Mouse (Mus musculus) kidney, postnatal 14 days (tissue): Measurements from ENCODE around the gene Copa.

Source experiments
- DNase-seq: peaks from one replicate; pipeline ENCODE4 v3.0.0; 2022; ENCODE audit warnings: mixed read lengths

Copa gene

GRCm38 (mm10) chr1:172143570-172143969, 61.2 kb downstream of the Copa start:
- DNase-seq: peak; percentile 78

DNA sequence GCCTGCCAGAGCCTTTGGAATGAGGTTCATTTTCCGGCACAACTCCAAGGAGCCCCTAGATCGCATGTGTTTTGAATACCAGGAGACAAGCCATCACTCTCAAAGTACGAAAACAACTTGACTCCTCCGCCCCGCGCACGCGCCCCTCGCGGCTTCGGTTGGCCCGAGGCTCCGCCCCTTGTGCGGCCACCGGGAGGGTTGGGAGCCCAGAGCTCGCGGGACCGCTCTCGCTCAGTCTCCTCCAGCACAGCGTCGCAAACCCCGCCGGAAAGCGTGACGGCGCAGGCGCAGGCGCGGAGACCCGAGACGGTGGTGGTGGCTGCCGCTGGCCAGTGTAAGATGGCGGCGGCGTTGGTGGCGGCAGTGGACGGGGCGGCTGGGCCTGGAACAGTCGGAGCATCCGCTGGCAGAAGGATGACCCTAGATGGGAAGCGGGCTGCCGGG, 65.5 kb downstream of the Copa start, which contains the start of gene Dcaf8:
TSS of gene Dcaf8 (plus strand) at position 250 of the 444 bp plus-strand sequence.
- DNase-seq: peak; percentile 99

- peak; percentile 61 for DNase-seq
Measured at GRCm38 (mm10) chr1:172148279-172148954, 66.1 kb downstream of the Copa start.

DNA sequence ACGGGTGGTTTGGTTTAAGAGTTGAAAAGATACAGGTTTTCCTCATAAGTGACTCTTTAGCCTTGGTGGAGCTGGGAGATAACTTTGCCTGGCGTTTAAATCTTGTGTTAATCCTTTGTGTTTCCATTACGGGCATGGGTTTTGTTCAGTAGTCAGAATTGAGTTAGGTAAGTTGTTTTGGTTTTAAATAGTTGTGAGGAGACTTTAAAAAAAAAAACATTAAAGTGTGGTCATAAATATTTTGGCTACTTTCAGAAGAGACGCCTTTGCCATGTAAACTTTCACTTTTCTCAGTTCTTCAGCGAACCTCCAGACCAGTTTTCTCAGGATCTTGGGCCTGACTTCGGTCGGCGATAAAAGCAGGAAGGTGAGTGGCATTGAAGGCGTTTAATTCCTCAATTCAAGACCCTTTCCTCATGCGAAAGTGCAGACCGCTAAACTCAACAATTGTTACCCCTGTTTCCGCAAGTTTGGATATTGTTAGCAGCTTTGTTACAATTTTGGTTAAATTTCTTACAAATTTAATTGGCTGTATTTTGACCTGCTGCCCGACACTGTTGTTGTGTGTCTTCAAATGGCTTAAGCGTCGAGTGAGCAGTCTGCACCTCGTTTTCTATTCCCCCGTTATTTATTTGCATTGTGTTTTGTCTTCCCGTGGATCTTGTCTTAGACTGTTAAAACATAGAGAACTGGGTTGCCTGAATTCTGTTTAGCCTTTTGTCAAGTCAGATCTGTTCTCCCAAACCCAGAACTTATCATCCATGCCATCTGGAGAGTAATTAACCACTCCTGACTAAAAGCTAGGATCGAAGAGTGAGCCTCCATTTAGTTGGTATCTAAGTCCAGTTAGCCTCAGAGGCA, 66.9 kb downstream of the Copa start:
- DNase-seq: no peak

GRCm38 (mm10) chr1:172154536-172154935, 72.2 kb downstream of the Copa start:
- DNase-seq: no peak

DNA sequence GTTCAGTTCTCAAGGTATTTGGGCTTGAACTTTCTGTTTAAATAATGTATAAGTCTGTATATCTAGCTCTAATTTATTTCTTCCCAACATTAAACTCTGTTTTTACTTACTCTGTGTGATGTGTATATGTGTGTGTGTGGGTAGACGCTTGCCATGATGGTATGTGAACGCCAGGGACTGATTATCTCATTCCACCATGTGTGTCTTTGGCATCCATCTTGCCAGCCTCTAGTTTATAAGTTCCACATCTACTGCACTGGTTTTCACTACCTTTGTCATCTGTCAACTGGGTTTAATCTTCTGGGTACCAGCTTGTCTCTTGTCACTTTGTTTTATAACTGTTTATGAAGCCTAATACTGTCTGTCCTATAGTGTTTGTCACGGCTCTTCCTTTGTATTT, 73.2 kb downstream of the Copa start:
- DNase-seq: no peak

- DNase-seq: no peak
Measured at GRCm38 (mm10) chr1:172159970-172160369, 77.6 kb downstream of the Copa start.

DNA sequence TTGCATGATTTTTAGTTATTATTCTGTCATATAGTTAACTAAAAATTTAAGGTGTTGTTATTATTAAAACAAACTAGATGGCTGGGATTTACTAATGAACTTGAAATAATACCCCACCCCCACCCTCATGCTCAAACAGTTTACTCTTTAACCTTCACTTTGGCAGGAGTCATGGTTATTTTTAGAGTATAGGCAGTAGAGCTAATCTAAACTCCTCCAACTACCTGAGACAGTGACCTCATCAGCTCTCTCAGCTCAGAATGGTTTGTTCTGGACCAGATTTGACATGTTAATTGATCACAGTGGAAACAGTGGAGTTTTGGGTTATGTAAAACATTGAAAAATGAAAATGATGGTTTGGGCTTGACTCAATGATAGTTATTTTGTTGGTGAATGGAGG, 78.2 kb downstream of the Copa start:
- no peak for DNase-seq

GRCm38 (mm10) chr1:172162009-172162408, 79.7 kb downstream of the Copa start:
- peak; percentile 52 for DNase-seq

GRCm38 (mm10) chr1:172162959-172163358, 80.6 kb downstream of the Copa start:
- peak; percentile 51 for DNase-seq

GRCm38 (mm10) chr1:172167911-172168310, 85.6 kb downstream of the Copa start:
- peak; percentile 56 for DNase-seq

DNA sequence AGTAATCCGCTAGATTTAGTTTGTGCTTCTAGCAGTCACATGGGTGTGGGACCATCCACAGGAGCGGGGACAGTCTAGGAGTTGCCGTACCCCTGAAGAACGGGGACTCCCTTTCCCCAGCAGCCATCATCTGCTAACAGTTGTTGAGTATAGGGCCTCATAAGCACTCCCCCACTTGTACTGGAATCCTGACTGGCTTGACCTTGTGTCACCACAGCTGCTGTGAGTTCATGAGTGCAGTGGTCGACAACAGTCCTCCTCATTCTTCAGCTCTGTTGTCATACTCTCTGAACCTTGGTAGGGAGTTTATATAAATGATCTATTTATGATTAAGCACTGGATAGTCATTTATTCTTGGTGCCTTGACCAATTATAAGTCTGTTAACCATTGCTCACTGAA, 87.5 kb downstream of the Copa start:
- no peak for DNase-seq
